Mouse (Mus musculus): ENCODE data around the gene 4930451I11Rik. TPM values are rescaled to one million over a fixed set of nuclear protein-coding genes. Genes with fewer than 3 reads are reported as not detected.

Gene 4930451I11Rik
- polyA plus RNA-seq, 1 experiment, result not detected

DNA sequence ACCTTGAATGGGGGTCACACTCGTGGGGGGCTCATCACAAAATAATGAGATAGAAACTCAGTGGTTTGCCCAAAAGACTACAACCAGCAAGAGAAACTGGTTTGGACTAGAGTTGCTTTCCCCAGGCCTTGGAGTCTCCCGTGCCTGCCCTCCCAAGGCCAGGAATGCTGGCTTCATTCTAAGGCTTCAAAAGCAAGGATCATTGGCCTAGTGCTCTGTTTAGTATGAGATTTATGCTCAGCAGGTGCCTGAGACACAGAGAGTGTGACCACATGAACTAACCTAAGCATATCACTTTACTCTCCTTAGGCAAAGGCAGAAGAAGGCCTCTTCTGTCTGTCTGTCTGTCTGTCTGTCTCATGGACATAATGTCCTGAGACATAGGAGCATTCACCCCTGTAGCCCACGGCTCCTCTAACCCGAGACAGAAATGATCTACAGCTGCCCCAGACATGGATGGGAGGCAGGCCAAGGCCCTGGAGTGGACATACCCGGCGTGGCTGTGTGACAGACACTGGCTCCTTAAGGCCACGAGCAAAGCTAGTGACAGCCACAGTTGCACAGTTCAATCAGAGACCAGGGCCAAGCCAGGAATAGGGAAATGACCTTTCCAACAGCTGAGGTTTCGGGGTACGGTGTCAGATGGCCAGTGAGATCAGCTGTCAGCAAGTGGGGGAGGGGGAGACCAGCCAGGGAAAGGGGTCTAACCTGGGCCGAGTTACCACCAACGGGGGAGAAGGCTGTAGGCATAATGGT, 29.1 kb downstream of the 4930451I11Rik start:
- H3K36me3 ChIP-seq (ENCODE audit: control insufficient read depth, insufficient read depth, low read length), result peaks cover 2% of the 10 kb centered on the region; the same call in 1 of the 2 replicates
- peaks cover 7% of the 10 kb centered on the region; the same call in 1 of the 2 replicates for H3K4me1 ChIP-seq (ENCODE audit: control insufficient read depth, insufficient read depth, insufficient read length)
- TF ChIP-seq CTCF (IDR thresholded peaks at IDR 0.05; ENCODE audit: extremely low read depth, insufficient read depth, insufficient read length, insufficient replicate concordance), result no peak
- no peaks in the 10 kb centered on the region for H3K27me3 ChIP-seq (ENCODE audit: control insufficient read depth, insufficient read depth, low read length)
- H3K4me3 ChIP-seq (ENCODE audit: extremely low read depth, insufficient read depth, insufficient read length), result no peak overlapping the region
- no peak for DNase-seq (ENCODE audit: low read depth in 1 of 2, low spot score in 2 of 2)
- 89% methylated on average over 11 of the region's 11 CpGs for WGBS
- H3K27ac ChIP-seq (ENCODE audit: insufficient read depth, low read length), result no peak overlapping the region

DNA sequence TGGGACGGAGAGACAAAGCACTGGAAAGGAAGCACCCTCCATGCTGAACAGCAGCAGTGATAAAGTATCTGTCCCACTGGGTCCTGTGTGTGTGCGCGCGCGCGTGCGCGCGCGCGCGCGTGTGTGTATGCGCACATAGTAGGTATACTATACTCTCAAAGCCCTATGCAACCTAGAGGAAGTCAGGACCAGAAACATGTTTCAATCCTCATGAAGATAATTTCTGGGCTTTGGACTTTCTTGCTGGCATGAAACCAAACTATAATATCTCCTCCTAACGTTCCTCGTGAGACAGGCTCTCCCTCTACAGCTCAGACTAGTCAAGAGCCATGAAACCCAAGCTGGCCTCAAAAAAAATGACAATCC, 30.4 kb downstream of the 4930451I11Rik start:
- H3K4me1 ChIP-seq (ENCODE audit: control insufficient read depth, insufficient read depth, insufficient read length), result peaks cover 9% of the 10 kb centered on the region; the same call in 1 of the 2 replicates
- H3K27me3 ChIP-seq (ENCODE audit: control insufficient read depth, insufficient read depth, low read length), result no peaks in the 10 kb centered on the region
- H3K36me3 ChIP-seq (ENCODE audit: control insufficient read depth, insufficient read depth, low read length), result peaks cover 10% of the 10 kb centered on the region
- TF ChIP-seq CTCF (IDR thresholded peaks at IDR 0.05; ENCODE audit: extremely low read depth, insufficient read depth, insufficient read length, insufficient replicate concordance) (no peak), POLR2A (IDR thresholded peaks at IDR 0.05; ENCODE audit: low read depth, low read length) (no peak)
- DNase-seq (ENCODE audit: low read depth in 1 of 2, low spot score in 2 of 2), result no peak
- WGBS, result 92% methylated on average over 16 of the region's 16 CpGs
- H3K27ac ChIP-seq (ENCODE audit: insufficient read depth, low read length), result no peak overlapping the region
- H3K4me3 ChIP-seq (ENCODE audit: extremely low read depth, insufficient read depth, insufficient read length), result no peak overlapping the region

GRCm38 (mm10) chr7:126800269-126801056, 31.0 kb downstream of the 4930451I11Rik start:
- no peaks in the 10 kb centered on the region for H3K27me3 ChIP-seq (ENCODE audit: control insufficient read depth, insufficient read depth, low read length)
- H3K4me3 ChIP-seq (ENCODE audit: extremely low read depth, insufficient read depth, insufficient read length), result no peak overlapping the region
- H3K27ac ChIP-seq (ENCODE audit: insufficient read depth, low read length), result peak overlapping the region; percentile 90; the same call in 1 of the 2 replicates
- H3K36me3 ChIP-seq (ENCODE audit: control insufficient read depth, insufficient read depth, low read length), result peaks cover 13% of the 10 kb centered on the region
- DNase-seq (ENCODE audit: low read depth in 1 of 2, low spot score in 2 of 2), result no peak
- 80% methylated on average over 5 of the region's 5 CpGs for WGBS
- TF ChIP-seq POLR2A (IDR thresholded peaks at IDR 0.05; ENCODE audit: low read depth, low read length), result no peak
- no peak for TF ChIP-seq CTCF (IDR thresholded peaks at IDR 0.05; ENCODE audit: extremely low read depth, insufficient read depth, insufficient read length, insufficient replicate concordance)
- H3K4me1 ChIP-seq (ENCODE audit: control insufficient read depth, insufficient read depth, insufficient read length), result peaks cover 9% of the 10 kb centered on the region; the same call in 1 of the 2 replicates

GRCm38 (mm10) chr7:126799468-126800268, 31.8 kb downstream of the 4930451I11Rik start:
- WGBS, result 8% methylated on average over 37 of the region's 38 CpGs
- Histone ChIP-seq H3K4me3 (ENCODE audit: extremely low read depth, insufficient read depth, insufficient read length) (peak overlapping the region; percentile 69), H3K36me3 (ENCODE audit: control insufficient read depth, insufficient read depth, low read length) (peaks cover 16% of the 10 kb centered on the region), H3K27ac (ENCODE audit: insufficient read depth, low read length) (peak overlapping the region; percentile 90), H3K27me3 (ENCODE audit: control insufficient read depth, insufficient read depth, low read length) (no peaks in the 10 kb centered on the region), H3K4me1 (ENCODE audit: control insufficient read depth, insufficient read depth, insufficient read length) (peaks cover 9% of the 10 kb centered on the region; the same call in 1 of the 2 replicates)
- peak in 1 of 2 experiments; percentile 31 for DNase-seq (ENCODE audit: low read depth in 1 of 2, low spot score in 2 of 2)
- TF ChIP-seq POLR2A (IDR thresholded peaks at IDR 0.05; ENCODE audit: low read depth, low read length) (peak; percentile 57), CTCF (IDR thresholded peaks at IDR 0.05; ENCODE audit: extremely low read depth, insufficient read depth, insufficient read length, insufficient replicate concordance) (peak; percentile 44; the same call in 1 of the 2 replicates)

- peak; percentile 96 to 97 for DNase-seq (ENCODE audit: low read depth in 1 of 2, low spot score in 2 of 2)
- peaks cover 9% of the 10 kb centered on the region; the same call in 1 of the 2 replicates for H3K4me1 ChIP-seq (ENCODE audit: control insufficient read depth, insufficient read depth, insufficient read length)
- peaks cover 16% of the 10 kb centered on the region for H3K36me3 ChIP-seq (ENCODE audit: control insufficient read depth, insufficient read depth, low read length)
- H3K27ac ChIP-seq (ENCODE audit: insufficient read depth, low read length), result peak overlapping the region; percentile 97
- TF ChIP-seq CTCF (IDR thresholded peaks at IDR 0.05; ENCODE audit: extremely low read depth, insufficient read depth, insufficient read length, insufficient replicate concordance) (no peak), POLR2A (IDR thresholded peaks at IDR 0.05; ENCODE audit: low read depth, low read length) (peak; percentile 97)
- 1% methylated on average over 29 of the region's 36 CpGs for WGBS
- H3K27me3 ChIP-seq (ENCODE audit: control insufficient read depth, insufficient read depth, low read length), result no peaks in the 10 kb centered on the region
- peak overlapping the region; percentile 95 for H3K4me3 ChIP-seq (ENCODE audit: extremely low read depth, insufficient read depth, insufficient read length)
Measured at GRCm38 (mm10) chr7:126799050-126799467, 32.4 kb downstream of the 4930451I11Rik start.

Data from spleen, adult 2 months (tissue).